Mouse (Mus musculus) olfactory bulb, adult 2 months (tissue): ENCODE data around the gene Ubox5.

ENCODE experiments used
- CTCF ChIP-seq: fragments of 200-500 bp; IDR thresholded peaks from 2 replicates; pipeline ENCODE4 v1.5.1; 2012; ENCODE audit warnings: low read depth, mild to moderate bottlenecking, low read length, moderate library complexity; ENCODE audit not compliant: insufficient read depth
- POLR2A ChIP-seq: fragments of 200-500 bp; IDR thresholded peaks from 2 replicates; pipeline ENCODE4 v1.6.1; 2012; ENCODE audit warnings: mild to moderate bottlenecking, low read depth, low read length, moderate library complexity; ENCODE audit not compliant: insufficient read depth

GRCm38 (mm10) chr2:130589157-130589556 lies 40.7 kb downstream of the Ubox5 start:
- no peak for TF ChIP-seq CTCF
- no peak for TF ChIP-seq POLR2A
